Mouse (Mus musculus): Measurements from ENCODE around the gene Tldc2. TPM values are rescaled to one million over a fixed set of nuclear protein-coding genes. Genes with fewer than 3 reads are reported as not detected.

The Tldc2 gene
- total RNA-seq, 2 experiments from 2014 or later, result not detected

DNA sequence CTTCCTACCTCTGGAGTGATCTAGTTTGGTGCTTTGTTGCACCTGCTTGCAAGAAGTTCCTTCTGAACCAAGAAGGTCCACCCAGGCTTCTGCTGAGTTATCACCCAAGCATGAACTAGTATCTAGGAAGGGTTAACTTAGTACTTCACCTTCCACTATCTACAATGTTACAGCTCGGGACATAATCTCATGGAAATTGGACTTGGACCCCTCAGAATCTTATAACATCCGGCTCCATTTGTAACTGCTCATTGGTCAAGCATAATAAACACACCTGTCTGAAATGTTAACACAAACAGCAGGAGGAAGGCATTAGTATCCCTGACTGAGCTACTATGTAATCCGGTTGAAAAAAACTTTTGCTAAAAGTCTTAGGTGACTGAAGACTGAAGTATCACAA is 40.5 kb downstream of the Tldc2 start:
- no peak for DNase-seq

DNA sequence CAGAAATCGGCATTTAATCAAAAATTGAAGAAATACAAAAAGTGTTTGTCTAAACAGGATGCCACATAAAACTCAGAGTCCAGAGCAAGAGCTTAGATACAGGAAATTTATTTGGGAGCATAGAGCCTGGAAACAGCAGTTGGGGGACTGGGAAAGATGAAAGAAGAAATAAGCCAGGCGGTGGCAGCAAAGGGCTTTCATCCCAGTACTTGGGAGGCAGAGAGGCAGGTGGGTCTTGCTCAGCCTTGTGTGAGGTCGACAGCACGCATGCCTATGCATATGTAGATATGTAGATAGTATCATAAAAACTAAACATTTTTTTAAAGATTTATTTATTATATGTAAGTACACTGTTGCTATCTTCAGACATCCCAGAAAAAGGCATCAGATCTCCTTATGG is 41.2 kb downstream of the Tldc2 start:
- DNase-seq, result no peak

DNA sequence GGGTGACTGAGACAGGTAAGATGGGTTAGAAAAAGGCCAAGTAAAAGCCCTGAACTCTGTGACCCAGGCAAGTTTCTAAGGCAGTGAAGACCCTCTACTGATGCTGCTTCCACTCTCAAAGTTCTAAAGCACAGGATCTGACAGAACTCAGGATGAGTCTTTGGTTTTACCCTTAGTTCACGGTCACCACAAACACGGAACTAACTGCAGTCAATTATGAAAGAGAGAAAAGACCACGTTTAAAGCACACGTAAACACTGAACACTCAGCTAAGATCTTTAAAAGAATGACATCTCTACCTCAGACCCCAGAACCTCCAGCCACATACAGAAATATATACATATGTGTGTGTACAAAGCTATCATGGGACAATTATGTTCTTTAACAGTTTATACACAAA is 42.2 kb downstream of the Tldc2 start:
- DNase-seq, result no peak

DNA sequence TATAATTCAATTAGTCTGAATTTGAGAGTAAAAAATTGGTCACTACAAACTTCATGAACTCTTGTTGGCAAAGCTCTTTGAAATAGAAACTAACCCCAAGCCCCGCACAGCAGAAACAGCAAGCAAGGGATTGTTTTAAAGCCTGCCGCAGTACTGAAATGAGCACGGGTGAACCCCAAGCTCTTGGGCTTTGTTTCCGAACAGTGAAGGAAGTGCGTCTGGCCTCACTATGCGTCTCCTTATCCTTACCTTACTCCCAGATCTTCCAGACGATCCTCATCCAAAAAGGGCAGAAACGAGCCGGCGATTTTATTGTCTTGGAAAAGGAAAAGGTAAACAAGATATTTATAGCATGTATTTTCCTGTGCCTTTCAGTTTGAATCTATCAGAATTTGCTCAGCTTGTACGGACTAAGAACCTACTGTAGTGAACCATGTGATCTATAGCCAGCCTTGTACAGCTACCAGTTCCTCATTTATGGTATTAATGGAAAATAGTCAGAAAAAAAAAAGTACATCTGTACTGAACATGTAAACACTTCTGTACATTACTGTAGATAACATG is 42.8 kb downstream of the Tldc2 start:
- DNase-seq, result no peak

DNA sequence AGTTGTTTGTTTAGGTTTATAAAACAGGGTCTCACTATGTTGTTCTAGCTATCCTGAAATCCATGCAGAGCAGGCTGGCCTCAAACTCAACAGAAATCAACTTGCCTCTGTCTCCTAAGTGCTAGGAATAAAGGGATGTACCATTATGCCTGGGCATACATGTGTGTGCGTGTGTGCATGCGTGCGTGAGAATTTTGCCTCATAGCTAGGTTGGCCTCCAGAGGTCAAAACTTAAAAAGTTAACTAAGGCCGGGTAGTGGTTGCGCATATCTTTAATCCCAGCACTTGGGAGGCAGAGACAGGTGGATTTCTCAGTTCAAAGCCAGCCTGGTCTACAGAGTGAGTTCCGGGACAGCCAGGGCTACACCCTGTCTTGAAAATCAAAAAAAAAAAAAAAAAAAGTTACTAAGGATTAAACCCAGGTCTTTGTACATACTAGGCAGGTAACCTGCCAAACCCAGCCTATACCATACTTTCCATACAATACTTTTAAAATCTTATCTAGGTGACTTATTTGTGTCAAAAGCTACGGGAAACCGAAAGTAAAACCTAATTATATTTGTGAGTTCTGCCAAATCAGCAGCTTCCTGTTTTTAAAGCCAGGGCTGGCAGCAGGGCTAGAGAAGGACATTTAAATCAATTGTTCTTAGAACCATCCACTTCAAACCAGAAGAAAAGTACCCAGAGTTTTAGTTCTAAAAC is 44.1 kb downstream of the Tldc2 start:
- DNase-seq, result no peak

DNA sequence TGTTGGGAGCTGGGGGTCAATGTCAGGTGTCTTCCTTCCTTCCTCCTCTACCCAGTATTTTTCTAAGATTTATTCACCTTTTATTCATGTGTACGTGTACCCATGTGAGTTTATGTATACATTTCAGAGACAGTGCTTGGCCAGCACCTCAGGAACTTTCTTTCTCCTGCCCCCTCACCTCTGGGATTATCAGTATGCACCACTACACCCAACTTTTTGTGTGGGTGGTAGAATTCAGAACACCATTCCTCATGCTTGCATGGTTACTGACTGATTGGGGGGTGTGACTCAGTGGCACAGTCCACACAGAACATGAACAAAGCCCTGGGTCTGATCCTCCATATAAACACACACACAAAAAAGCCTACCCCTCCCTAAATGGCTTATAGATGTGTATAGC is 45.2 kb downstream of the Tldc2 start:
- no peak for DNase-seq

DNA sequence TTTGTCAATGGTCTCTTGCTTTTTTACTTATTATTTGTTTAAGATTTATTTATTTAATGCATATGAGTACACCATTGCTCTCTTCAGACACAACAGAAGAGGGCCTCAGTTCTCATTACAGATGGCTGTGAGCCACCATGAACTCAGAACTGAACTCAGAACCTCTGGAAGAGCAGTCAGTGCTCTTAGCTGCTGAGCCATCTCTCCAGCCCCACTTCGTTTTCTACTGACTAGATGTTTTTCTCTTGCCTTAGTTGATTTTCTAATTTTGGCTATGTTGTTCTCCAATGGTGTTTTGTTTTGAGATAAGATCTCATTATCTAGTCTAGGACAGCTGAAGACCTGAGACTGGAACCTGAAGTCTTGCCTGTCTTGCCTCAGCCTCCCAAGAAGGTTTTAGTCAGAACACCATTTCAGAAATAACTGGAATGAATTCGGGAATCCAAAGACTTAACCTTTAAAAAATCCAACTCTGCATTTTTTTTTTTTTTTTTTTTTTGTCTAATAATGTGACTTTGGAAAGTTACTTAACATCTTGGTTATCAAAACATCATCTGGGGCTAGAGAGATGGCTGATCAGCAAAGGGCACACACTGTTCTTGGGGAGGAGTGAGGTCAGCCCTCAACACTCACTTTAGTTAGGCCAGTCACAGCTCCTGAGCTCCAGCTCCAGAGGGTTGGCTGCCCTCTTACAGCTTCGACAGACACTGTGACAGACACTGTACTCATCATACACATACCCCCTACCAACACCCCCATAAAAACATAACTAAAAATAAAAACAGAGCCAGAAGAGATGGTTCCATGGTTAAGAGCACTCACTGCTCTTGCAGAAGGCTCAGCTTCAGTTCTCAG is 46.1 kb downstream of the Tldc2 start:
- DNase-seq, result no peak

DNA sequence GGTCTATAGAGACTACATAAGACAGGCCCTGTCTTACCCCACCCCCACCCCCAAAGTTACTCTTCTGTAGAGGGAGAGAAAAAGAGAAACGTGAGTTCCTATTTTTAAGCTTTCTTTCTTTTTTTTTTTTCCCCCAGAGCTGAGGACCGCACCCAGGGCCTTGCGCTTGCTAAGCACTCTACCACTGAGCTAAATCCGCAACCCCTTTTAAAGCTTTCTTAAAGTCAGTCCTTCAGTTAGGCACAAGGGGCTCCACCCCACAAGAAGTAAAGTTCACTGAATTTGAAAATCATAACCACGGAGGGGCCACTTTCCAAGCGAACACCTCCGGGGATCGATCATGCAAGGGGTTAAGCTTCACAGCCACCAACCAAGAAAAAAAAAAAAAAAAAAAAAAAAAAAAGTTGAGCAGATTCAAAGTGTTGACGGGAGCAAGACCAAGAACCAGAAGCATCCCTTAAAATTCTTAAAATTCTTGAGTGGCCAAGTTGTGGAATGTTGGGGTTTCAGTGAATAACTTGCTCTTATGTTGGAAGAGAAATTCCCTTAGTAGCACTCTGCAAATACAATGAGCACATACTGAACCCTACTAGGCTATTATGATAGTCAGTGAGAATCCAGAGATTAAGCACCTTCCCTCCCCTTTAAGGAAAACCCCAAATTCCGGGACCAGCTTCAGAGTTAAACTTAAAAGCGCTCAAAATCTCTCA is 47.1 kb downstream of the Tldc2 start:
- DNase-seq, result no peak

DNA sequence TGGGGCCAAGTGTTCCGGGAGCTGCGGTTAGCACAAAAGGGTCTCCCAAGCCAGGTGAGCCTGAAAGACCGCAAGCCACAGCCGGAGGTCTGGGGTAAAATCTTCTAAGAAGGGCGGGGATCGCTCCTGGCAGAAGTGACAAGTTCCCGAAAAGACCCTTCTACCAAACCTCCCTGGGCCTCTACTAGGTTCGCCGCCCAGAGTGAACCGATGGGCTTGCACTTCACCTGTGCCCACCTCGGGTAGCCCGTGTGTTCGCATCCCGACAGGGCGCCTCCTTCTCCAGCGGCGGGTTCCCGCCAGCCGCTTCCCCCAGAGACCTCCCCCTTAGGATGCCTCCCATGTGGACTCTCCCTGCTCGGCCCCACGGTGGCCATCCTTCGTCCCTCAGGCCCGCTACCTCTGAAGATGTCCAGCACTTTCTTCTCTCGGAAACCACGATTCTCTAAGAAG is 47.6 kb downstream of the Tldc2 start:
- DNase-seq, result peak; percentile 46

DNA sequence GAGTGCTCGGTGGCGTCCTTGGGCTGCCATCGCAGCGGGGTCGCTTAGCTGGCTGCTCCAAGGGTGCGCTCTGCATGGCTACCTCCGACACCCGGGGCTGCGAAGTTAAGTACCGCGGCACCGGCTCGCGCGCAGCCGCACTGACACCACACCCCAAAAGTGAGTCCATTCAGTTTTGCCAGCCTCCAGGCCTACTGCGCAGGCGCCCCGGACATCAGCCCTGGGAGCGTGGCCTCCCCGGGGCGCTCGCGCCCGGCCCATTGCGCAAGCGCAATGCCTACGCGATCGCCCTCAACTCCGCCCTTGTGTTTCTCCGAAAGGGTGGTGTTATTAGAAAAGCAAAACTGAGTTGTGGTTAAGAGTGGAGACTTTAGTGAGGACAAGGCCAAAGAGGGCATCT is 48.2 kb downstream of the Tldc2 start, which contains the start of gene Samhd1:
Samhd1 (minus strand) TSS at position 252 of the 400 bp plus-strand sequence.
- DNase-seq, result peak; percentile 95

DNA sequence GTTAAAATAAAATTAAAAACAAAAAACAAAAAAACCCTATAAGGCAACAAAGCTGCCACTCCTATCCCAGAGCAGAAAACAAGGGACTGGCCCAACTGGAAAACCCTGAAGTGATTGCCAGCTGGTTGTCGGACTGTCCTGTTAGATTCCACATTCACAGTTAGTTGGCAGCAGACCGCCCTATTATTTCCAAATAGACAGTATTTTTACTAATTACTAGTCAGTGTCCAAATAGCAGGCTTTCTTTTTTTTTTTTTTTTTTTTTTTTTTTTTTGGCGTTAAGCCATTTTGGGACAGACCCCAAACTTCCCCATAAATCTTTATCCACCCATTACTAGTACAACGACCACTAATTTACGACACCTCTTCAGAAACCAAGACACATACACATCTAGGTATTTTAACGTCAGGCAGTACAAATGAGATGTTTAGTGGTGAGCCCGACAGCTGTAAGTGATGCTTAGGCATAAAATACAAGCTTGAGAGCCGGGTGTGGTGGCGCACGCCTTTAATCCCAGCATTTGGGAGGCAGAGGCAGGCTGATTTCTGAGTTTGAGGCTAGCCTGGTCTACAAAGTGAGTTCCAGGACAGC is 48.8 kb downstream of the Tldc2 start:
- DNase-seq, result peak; percentile 16

DNA sequence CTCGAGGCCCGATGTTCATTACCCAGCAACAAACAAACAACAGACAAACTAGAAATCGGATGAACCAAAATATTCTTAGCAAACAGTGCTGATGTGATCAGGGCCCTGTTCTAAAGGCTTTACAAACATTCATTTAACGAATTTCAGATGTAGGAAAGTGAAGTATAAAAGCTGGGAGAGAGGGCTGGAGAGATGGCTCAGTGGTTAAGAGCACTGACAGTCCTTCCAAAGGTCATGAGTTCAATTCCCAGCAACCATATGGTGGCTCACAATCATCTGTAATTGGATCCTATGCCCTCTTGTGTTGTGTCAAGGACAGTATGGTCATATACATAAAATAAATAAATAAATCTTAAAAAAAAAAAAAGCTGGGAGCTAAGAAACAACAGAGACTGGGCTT is 49.3 kb downstream of the Tldc2 start:
- no peak for DNase-seq

DNA sequence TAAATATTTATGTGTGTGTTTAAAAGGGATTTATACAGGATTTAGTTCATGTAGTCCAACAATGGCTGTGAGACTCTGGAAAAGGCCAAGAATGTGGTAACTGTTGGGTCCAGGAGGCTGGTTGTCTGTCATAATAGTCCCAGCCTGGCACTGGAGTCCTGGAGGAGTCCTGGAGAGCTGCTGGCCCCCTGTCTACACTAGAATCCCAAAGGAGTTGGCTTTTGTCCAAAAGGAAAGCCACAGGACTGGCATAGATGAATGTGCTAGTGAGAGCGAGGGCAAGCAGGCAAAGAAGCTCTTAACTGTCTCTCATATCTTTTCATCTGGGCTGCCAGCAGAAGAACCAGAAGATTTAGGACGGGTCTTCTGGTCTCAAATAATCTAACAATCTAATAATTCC is 49.8 kb downstream of the Tldc2 start:
- no peak for DNase-seq

DNA sequence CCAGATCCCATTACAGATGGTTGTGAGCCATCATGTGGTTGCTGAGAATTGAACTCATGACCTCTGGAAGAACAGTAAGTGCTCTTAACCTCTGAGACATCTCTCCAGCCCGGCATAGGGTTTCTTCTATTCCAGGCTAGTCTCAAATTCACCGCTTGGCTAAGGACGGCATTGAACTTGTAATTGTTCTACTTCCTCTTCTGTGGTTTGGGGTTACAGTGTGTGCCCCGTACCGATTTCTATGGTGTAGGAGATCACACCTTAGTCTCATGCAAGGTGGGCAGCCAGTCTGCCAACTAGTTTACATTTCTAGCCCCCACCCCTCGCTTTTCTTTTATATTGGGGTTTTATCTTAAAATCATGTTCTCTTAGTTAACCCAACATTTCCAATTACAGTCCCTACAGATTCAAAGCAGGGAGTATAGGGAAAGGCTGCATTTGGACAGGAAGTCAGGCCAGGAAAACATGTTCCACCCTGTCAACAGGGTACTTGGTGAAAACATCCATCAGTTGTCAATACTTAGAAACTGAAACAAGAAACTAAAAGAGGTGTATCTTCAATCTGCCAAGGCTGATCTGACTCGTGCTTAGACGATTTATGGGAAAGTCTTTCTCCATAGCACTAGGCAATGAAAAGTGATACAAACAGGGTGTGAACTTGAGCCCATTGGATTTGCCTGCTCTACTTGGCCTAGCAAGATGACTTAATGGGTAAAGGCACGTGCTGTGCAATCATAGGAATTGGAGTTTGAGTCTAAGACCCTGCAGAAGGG is 51.3 kb downstream of the Tldc2 start:
- no peak for DNase-seq

DNA sequence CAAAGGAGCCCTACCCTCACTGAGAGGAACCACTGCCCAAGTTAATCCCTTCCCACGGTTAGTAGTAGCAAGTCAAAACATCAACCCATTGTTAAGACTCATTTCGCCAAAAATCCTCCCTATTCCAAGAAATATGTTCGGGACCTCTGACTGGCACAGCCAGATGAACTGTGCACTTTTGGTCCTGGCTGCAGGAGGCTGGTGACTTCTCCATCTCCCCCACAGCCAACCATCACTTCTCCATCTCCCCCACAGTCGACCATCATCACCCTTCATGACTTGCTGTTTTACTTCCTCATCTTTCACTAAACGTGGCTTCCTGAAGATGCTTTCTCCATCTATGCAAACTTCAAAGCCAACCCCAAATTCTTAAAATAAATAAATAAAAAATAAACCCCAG is 52.0 kb downstream of the Tldc2 start:
- no peak for DNase-seq

DNA sequence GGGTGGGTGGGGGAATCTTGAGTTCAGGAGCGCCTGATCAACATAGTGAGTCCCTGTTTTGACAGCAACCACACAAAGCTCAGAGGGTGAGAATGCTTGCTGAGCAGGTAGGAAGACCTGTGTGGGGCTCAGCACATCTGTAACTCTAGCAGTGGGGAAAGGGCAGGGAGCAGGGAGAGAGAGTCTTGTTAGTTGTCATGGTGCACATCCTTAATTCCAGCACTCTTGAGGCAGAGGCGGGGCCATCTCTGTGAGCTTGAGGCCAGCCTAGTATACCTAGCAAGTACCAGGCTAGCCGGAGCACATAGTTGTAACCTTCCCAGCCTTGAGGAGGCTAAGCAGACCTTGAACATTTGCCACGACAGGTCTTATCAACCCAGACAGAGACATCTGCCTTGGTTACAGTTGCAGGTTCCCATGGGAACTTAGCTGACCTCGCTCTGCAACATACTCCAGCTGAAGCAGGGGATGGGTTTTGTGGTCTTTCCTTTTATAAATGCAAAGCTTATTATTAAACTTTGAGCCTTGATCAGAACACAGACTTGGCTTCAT is 52.5 kb downstream of the Tldc2 start:
- DNase-seq, result no peak

DNA sequence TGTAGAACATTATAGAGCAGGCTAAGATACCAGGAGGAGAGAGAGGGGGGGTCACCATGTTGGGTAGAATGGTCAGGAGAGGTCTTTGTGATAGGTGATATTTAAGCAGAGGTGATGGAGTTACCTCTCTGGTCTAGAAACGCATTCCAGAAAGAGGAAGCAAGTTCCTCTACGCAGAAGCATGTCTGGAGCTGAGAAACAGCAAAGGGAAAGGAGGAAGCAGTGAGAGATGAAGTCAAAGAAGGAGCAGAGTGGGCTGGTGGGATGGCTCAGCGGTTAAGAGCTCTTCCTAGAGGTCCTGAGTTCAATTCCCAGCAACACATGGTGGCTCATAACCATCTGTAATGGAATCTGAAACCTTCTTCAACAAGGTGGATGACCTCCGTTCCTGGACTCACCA is 55.1 kb downstream of the Tldc2 start:
- DNase-seq, result no peak

DNA sequence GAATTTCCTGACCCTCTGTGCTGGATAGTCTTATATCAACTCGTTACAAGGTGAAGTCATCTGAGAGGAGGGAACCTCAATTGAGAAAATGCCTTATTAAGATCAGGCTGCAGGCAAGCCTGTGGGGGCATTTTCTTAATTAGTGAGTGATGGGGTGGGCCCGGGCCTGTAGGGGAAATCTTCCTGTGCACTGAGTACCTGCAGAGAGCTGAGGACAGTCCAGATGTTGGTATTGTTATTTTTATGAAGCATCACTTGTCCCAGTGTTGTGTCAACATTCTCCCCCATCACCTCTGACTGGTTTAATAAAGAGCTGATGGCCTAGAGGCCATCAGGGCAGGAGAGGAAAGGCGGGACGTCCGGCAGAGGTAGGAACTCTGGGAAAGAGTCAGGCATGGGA is 57.3 kb downstream of the Tldc2 start:
- DNase-seq, result no peak

DNA sequence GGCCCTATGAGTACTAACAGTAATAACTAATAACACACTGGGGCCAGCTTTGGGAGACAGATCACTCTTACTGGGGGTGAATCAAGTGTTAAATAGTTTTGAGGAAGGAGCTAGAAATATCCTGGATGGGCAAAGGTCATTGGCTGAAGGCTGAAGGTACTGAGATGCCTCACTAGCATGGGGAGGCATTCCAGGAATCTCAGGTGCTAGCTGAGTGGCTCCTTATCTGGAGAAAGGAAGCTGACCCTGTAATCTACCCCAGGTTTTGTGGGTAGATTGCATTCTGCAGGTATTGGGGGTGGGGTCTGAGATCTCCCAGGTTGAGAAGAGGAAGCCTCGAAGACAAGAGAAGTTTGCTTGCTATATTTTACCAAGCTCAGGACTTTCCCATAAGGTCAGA is 58.3 kb downstream of the Tldc2 start:
- no peak for DNase-seq
